Mouse (Mus musculus) mature B cell (primary cell): Measurements from ENCODE around the gene Aqp5.

Source experiments
- in situ Hi-C: fragments of 300-500 bp; cut with MboI; formaldehyde crosslinking; loops from 2 replicates; pipeline ENCODE4 v1.14.3; 2019

Gene Aqp5

GRCm38 (mm10) chr15:99637405-99638123, 47.0 kb downstream of the Aqp5 start:
- in situ Hi-C loops = no loop called here

GRCm38 (mm10) chr15:99638124-99638485, 47.5 kb downstream of the Aqp5 start:
- in situ Hi-C loops = no loop called here

- in situ Hi-C loops = no loop called here
Measured at GRCm38 (mm10) chr15:99642622-99643021, 52.0 kb downstream of the Aqp5 start.

- in situ Hi-C loops = no loop called here
Measured at GRCm38 (mm10) chr15:99643832-99644231, 53.2 kb downstream of the Aqp5 start.
